Mouse (Mus musculus): ENCODE measurements at regions not wholly inside any gene's neighbourhood (a gene's known extent, or its start where the extent isn't known, plus 50 kb on each side); places are given as distances from the start of the nearest gene placed in this dataset.

GRCm38 (mm10) chr8:86318531-86318930 is 262.0 kb downstream of the Abcc12 start:
- no peaks in the 10 kb centered on the region for H3K4me1 ChIP-seq (replicated peaks)
- H3K4me2 ChIP-seq: no peak overlapping the region
- no peaks in the 10 kb centered on the region for H3K27me3 ChIP-seq
- WGBS: 54% methylated on average over 3 of the region's 3 CpGs
- ATAC-seq (ENCODE audit: low read depth): no peak
- H3K9ac ChIP-seq: no peak overlapping the region
- no peaks in the 10 kb centered on the region for H3K9me3 ChIP-seq
- no peak overlapping the region for H3K27ac ChIP-seq (replicated peaks)
- H3K36me3 ChIP-seq: no peaks in the 10 kb centered on the region
- H3K4me3 ChIP-seq: no peak overlapping the region

DNA sequence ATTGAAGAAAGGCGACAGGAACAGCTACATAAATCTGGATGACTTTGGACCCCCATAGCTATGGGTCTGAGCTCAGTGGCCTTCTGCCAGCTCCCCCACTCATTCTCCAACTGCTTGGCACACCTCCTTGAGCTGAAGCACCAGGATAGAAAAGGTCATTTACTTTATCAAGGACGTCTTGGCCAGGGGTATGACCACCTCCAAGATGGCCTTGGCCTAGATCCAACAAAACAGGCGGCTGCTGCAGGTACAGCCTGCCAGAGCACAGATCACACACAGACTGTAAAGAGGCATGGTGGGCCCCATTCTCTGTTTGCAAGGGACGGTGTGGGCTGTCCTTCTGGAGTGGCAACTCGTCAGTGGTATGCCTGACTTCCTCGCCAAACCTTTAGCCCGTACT is 264.2 kb downstream of the Abcc12 start:
- H3K4me2 ChIP-seq: no peak overlapping the region
- WGBS: 88% methylated on average over 7 of the region's 7 CpGs
- H3K27me3 ChIP-seq: no peaks in the 10 kb centered on the region
- no peaks in the 10 kb centered on the region for H3K9me3 ChIP-seq
- H3K27ac ChIP-seq (replicated peaks): no peak overlapping the region
- no peak for ATAC-seq (ENCODE audit: low read depth)
- H3K4me1 ChIP-seq (replicated peaks): no peaks in the 10 kb centered on the region
- H3K9ac ChIP-seq: no peak overlapping the region
- no peak overlapping the region for H3K4me3 ChIP-seq
- no peaks in the 10 kb centered on the region for H3K36me3 ChIP-seq

DNA sequence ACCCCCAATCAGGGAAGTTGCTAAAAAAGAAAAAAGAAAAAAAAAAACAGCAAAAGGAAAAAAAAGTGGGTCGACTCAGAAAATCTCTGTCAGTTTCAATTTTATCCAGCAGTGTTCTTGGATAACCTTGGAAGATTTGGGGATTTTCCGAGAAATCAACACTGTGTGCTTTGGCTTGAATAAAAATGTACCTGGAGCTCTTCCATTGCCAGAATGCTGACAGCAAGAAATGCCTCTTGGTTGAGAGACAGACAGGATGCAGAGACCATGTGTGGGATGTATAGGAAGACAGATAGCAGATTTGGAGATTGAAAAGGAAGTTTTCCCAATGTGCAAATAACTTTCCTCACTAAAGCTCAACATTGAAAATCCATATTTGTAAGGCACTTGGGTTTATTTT is 271.0 kb downstream of the Abcc12 start:
- ATAC-seq (ENCODE audit: low read depth): no peak
- no peaks in the 10 kb centered on the region for H3K9me3 ChIP-seq
- H3K36me3 ChIP-seq: no peaks in the 10 kb centered on the region
- H3K27me3 ChIP-seq: no peaks in the 10 kb centered on the region
- no peak overlapping the region for H3K9ac ChIP-seq
- H3K4me3 ChIP-seq: no peak overlapping the region
- WGBS: 76% methylated on average over 2 of the region's 2 CpGs
- no peak overlapping the region for H3K4me2 ChIP-seq
- no peak overlapping the region for H3K27ac ChIP-seq (replicated peaks)
- no peaks in the 10 kb centered on the region for H3K4me1 ChIP-seq (replicated peaks)

GRCm38 (mm10) chr8:86307339-86307738 is 273.1 kb downstream of the Abcc12 start:
- Histone ChIP-seq H3K9me3 (no peaks in the 10 kb centered on the region), H3K4me1 (replicated peaks) (no peaks in the 10 kb centered on the region), H3K27ac (replicated peaks) (no peak overlapping the region), H3K27me3 (no peaks in the 10 kb centered on the region), H3K36me3 (no peaks in the 10 kb centered on the region), H3K9ac (no peak overlapping the region), H3K4me3 (no peak overlapping the region), H3K4me2 (no peak overlapping the region)
- ATAC-seq (ENCODE audit: low read depth): no peak
- 80% methylated on average over 3 of the region's 3 CpGs for WGBS

- no peak overlapping the region for H3K4me2 ChIP-seq
- no peaks in the 10 kb centered on the region for H3K36me3 ChIP-seq
- no peak overlapping the region for H3K9ac ChIP-seq
- WGBS: 29% methylated on average over 4 of the region's 4 CpGs
- H3K9me3 ChIP-seq: no peaks in the 10 kb centered on the region
- H3K27me3 ChIP-seq: no peaks in the 10 kb centered on the region
- no peak overlapping the region for H3K4me3 ChIP-seq
- ATAC-seq (ENCODE audit: low read depth): no peak
- no peak overlapping the region for H3K27ac ChIP-seq (replicated peaks)
- H3K4me1 ChIP-seq (replicated peaks): no peaks in the 10 kb centered on the region
Measured at GRCm38 (mm10) chr8:86301885-86302509, 278.5 kb downstream of the Abcc12 start.

DNA sequence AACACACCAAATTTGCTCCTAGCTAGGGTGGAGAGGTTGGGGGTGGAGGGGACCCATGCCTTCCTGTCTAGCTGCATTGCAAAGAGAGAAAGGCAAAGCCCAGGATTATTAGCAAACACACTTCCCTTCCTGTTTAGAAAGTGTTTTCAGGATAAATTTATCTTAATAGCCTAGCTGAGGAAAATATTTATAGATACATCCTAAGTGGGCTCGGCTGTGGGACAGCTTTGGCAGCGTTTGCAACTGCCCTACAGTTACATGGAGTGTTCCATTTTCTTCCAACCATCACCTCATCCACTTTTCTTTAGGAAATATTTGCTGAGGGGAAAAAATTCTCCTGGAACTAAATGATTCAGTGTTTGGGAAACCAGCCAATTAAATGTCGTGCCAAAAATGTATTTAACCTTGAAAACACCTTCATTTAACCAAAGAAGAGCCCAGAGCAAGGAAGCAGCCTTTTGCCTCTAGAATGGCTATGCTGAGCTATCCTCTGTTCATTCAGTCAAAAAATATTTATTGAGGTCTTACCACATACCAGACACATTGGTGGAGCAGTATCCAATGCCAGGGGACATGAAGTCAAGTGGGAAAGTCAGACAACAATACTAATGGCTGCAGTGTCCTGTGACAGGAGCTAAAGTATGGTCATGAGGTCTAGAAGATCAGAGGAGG is 291.6 kb downstream of the Abcc12 start:
- H3K4me3 ChIP-seq: no peak overlapping the region
- 86% methylated on average over 3 of the region's 3 CpGs for WGBS
- H3K4me1 ChIP-seq (replicated peaks): no peaks in the 10 kb centered on the region
- H3K9me3 ChIP-seq: 0 out of 2 replicates have a peak, but pooled peaks cover 11% of the 10 kb centered on the region
- no peaks in the 10 kb centered on the region for H3K27me3 ChIP-seq
- H3K36me3 ChIP-seq: no peaks in the 10 kb centered on the region
- H3K4me2 ChIP-seq: no peak overlapping the region
- H3K27ac ChIP-seq (replicated peaks): no peak overlapping the region
- ATAC-seq (ENCODE audit: low read depth): no peak
- H3K9ac ChIP-seq: no peak overlapping the region

DNA sequence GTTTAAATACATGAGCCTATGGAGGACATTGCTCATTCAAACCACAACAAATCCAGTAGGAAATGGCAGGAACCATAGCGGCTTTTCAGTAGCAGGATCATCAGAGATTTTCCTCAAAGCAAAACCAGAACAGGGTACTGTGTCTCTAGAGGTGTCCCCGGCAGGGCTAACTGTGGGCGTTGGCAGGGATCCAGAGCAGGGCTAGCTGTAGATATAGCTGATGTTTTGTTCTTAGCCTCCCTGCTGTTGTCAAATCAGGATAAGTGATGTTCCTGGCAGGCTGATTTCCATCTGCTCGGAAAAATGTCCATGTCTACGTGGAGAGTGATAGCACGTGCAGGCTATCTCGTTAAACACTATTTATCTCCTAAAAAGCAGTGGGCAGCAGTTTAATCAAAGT is 297.6 kb downstream of the Abcc12 start:
- Histone ChIP-seq H3K4me3 (no peak overlapping the region), H3K4me1 (replicated peaks) (peaks cover 8% of the 10 kb centered on the region), H3K27ac (replicated peaks) (no peak overlapping the region; the same call in 1 of the 2 replicates), H3K9me3 (0 out of 2 replicates have a peak, but pooled peaks cover 11% of the 10 kb centered on the region), H3K36me3 (no peaks in the 10 kb centered on the region), H3K27me3 (no peaks in the 10 kb centered on the region), H3K4me2 (no peak overlapping the region), H3K9ac (no peak overlapping the region)
- no peak for ATAC-seq (ENCODE audit: low read depth)
- WGBS: 40% methylated on average over 7 of the region's 7 CpGs

DNA sequence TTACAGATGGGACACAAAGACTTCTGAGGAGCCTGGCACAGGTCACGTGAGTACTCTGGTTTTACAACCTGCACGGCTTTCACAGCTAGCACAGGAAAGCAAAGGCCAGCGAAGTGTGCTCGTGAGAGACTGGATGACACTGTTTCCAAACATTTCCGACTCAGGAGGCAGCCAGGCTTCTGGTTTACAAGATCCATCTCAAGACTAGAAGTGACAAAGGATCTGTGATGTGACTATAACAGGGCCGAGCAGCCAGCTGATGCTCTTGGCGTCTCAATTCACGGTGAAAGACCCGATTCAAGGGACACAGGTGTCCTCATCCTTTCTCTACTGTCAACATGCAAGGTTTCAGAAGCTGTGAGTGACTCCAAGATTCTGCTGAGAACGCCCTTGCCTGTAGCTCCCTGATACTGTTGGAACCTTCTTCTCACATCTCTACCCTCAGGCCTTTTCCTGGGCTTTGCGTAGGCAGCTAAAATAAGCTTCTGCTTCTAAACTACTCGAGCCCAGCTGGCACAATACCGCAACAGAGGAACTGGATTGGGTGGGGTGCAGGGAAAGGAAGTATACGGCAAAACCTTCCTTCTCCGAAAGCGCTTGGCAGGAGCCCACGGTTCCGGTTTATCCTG is 300.3 kb downstream of the Abcc12 start:
- Histone ChIP-seq H3K9me3 (0 out of 2 replicates have a peak, but pooled peaks cover 11% of the 10 kb centered on the region), H3K27me3 (no peaks in the 10 kb centered on the region), H3K4me1 (replicated peaks) (peaks cover 8% of the 10 kb centered on the region), H3K4me3 (no peak overlapping the region), H3K27ac (replicated peaks) (no peak overlapping the region), H3K36me3 (no peaks in the 10 kb centered on the region), H3K9ac (no peak overlapping the region), H3K4me2 (no peak overlapping the region)
- 81% methylated on average over 18 of the region's 18 CpGs for WGBS
- no peak for ATAC-seq (ENCODE audit: low read depth)

DNA sequence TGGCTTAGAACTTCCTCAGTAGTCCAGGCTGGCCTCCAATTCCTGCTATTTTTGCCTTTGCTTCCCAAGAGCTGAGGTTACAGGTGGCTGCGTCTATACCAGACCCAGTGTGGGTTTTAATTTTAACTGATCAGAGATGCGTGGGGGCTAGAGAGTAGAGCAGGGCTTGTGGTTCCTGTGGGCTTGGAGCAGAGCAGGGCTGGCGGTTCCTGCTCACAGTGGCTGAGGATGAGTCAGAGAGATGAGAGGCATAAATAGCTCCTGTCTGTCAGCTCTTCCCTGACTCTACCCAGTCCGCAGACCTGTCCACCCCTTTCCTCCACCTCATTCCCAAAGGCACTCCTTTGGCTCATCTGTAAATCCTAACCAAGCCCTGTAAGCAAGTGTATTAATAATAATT is 304.8 kb downstream of the Abcc12 start:
- no peak for ATAC-seq (ENCODE audit: low read depth)

DNA sequence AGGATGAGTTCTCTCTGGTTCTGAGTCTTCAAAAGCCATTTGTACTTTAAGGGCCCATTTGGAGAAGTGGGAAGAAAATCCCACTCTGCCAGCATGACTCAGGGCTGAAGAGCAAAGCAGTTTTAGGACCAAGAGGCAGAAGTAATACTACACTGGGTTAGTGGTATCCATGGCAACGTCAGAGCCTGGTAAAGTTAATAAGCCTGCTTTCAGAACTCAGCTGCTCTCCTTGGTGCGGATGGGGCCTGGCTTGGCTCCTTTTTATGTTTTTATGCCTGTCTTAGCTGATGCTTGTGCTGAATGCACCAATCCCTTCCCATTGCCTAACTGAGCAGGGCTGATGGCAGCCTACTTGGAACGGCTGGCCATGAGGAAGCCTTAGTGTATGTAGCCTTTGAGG is 306.7 kb downstream of the Abcc12 start:
- ATAC-seq (ENCODE audit: low read depth): peak; percentile 47; the same call in 1 of the 2 replicates

More for the DNA sequence above, 304.8 kb downstream of the Abcc12 start:
- no peaks in the 10 kb centered on the region for H3K27me3 ChIP-seq
- 83% methylated on average over 4 of the region's 4 CpGs for WGBS
- H3K4me1 ChIP-seq (replicated peaks): peaks cover 15% of the 10 kb centered on the region
- H3K4me3 ChIP-seq: no peak overlapping the region
- H3K36me3 ChIP-seq: no peaks in the 10 kb centered on the region
- no peak overlapping the region for H3K4me2 ChIP-seq
- no peak overlapping the region for H3K27ac ChIP-seq (replicated peaks)
- no peaks in the 10 kb centered on the region for H3K9me3 ChIP-seq
- H3K9ac ChIP-seq: no peak overlapping the region

GRCm38 (mm10) chr8:86272626-86273025 is 307.9 kb downstream of the Abcc12 start:
- peaks cover 15% of the 10 kb centered on the region for H3K4me1 ChIP-seq (replicated peaks)
- no peaks in the 10 kb centered on the region for H3K36me3 ChIP-seq
- no peak overlapping the region; the same call in 1 of the 2 replicates for H3K27ac ChIP-seq (replicated peaks)
- no peaks in the 10 kb centered on the region for H3K9me3 ChIP-seq
- ATAC-seq (ENCODE audit: low read depth): no peak
- H3K4me2 ChIP-seq: no peak overlapping the region
- no peaks in the 10 kb centered on the region for H3K27me3 ChIP-seq
- H3K4me3 ChIP-seq: no peak overlapping the region
- H3K9ac ChIP-seq: no peak overlapping the region
- 31% methylated on average over 1 of the region's 1 CpGs for WGBS

More for the DNA sequence above, 306.7 kb downstream of the Abcc12 start:
- Histone ChIP-seq H3K4me3 (no peak overlapping the region), H3K9me3 (no peaks in the 10 kb centered on the region), H3K27ac (replicated peaks) (no peak overlapping the region), H3K36me3 (no peaks in the 10 kb centered on the region), H3K4me1 (replicated peaks) (peaks cover 15% of the 10 kb centered on the region), H3K27me3 (no peaks in the 10 kb centered on the region), H3K9ac (no peak overlapping the region), H3K4me2 (no peak overlapping the region)
- 19% methylated on average over 3 of the region's 3 CpGs for WGBS

DNA sequence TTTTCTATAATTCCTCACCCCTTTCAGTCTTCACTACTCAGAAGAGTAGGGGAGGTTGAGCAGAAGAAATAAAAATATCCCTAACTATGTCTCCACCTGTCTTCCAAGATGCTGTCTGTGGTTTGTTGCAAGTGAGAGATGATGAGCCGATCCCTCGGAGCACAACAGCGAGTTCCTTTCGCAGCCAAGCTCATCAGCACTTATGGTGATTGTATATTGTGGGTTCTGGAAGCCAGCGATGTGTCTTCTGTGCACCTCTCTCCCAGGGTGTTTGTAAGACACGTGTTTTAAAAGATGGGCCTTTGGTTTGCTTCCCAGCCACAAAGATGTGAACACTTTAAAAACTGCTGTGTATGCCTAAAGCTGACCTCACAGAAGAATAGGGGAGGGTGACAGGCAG is 309.0 kb downstream of the Abcc12 start:
- no peak for ATAC-seq (ENCODE audit: low read depth)
- 86% methylated on average over 6 of the region's 6 CpGs for WGBS

More for the DNA sequence above, 309.0 kb downstream of the Abcc12 start:
- Histone ChIP-seq H3K27ac (replicated peaks) (no peak overlapping the region), H3K9ac (no peak overlapping the region), H3K4me1 (replicated peaks) (peaks cover 15% of the 10 kb centered on the region), H3K4me3 (no peak overlapping the region), H3K36me3 (no peaks in the 10 kb centered on the region), H3K4me2 (no peak overlapping the region), H3K27me3 (no peaks in the 10 kb centered on the region), H3K9me3 (no peaks in the 10 kb centered on the region)
